Mouse (Mus musculus) adrenal gland, adult 10 weeks (tissue): ENCODE results near the gene Cys1. TPM values are rescaled to one million over a fixed set of nuclear protein-coding genes. Genes with fewer than 3 reads are reported as not detected.

Experiments
- polyA plus RNA-seq: library from polyadenylated mRNA; stranded (reverse); fragments of 350-450 nt; fragmentation: Illumina TruSeq; extraction: RNeasy Lipid Tissue Mini Kit (QIAGEN cat#74804); gene quantifications from one replicate; pipeline ENCODE4 v1.2.3, GENCODE M21; 2014; ENCODE audit warnings: low read depth, low replicate concordance

The Cys1 gene
- polyA plus RNA-seq: 1.3 TPM

GRCm38 (mm10) chr12:24681286-24682023 lies at the start of gene Cys1:
Gene Cys1, minus strand, starts transcription at chr12:24681813.

GRCm38 (mm10) chr12:24707954-24708823 lies 26.6 kb upstream of the Cys1 start, which contains the start of gene Rrm2:
Gene Rrm2, plus strand, starts transcription at chr12:24708241.

GRCm38 (mm10) chr12:24651063-24651557 lies 30.5 kb downstream of the Cys1 start, which contains the start of gene Klf11:
Gene Klf11, plus strand, starts transcription at chr12:24651274.

Other genes with a start within 250 kb of the Cys1 start
- 28.1 TPM for gene Taf1b, start 183.5 kb downstream of the Cys1 start, polyA plus RNA-seq
- 0.76 TPM for gene Grhl1, start 109.5 kb downstream of the Cys1 start, polyA plus RNA-seq
- 12.7 TPM for gene Klf11, start 30.5 kb downstream of the Cys1 start, polyA plus RNA-seq
- gene Rrm2, start 26.4 kb upstream of the Cys1 start, polyA plus RNA-seq: 14.3 TPM
- 15.9 TPM for gene Mboat2, start 149.1 kb upstream of the Cys1 start, polyA plus RNA-seq